Mouse (Mus musculus) left cerebral cortex, adult 18-20 months (tissue): Measurements from ENCODE around the gene 2700081O15Rik. TPM values are rescaled to one million over a fixed set of nuclear protein-coding genes. Genes with fewer than 3 reads are reported as not detected.

Experiments
- microRNA-seq, 2 experiments: library from miRNA; unstranded; fragments of <30 nt; microRNA quantifications; one replicate each; pipeline ENCODE4 v1.2.0; 2021
- total RNA-seq, 2 experiments: library from RNA; stranded (reverse); gene quantifications; 2 replicates each; pipeline ENCODE4 v1.2.3; 2021

The 2700081O15Rik gene
- total RNA-seq, 2 experiments from 2014 or later: 29.5 to 31.1 TPM

Small RNAs within 50 kb of the gene (microRNA-seq; reads per million reads assigned to microRNA genes)
- gene Mir6991: 0.85 to 1.2 reads per million in 2 experiments

Other genes starting within 250 kb of the 2700081O15Rik start
- gene Otub1, start 211.3 kb upstream of the 2700081O15Rik start, total RNA-seq: 100 to 1,000 TPM; 274 to 284 TPM
- gene Cox8a, start 200.0 kb upstream of the 2700081O15Rik start, total RNA-seq: 1,000 to 10,000 TPM in 1 of 2 experiments, 100 to 1,000 TPM in 1; 906 to 1,040 TPM
- 10 to 100 TPM; 27.7 to 29.8 TPM for gene Naa40, start 176.4 kb upstream of the 2700081O15Rik start, total RNA-seq
- 10 to 100 TPM; 17.6 to 17.7 TPM for gene Rcor2, start 150.3 kb upstream of the 2700081O15Rik start, total RNA-seq
- gene Mark2, start 75.8 kb upstream of the 2700081O15Rik start, total RNA-seq: 100 to 1,000 TPM; 123 to 139 TPM
- 10 to 100 TPM; 29.1 to 30.8 TPM for gene Spindoc, start 34.6 kb upstream of the 2700081O15Rik start, total RNA-seq
- 100 to 1,000 TPM; 828 to 858 TPM for gene Rtn3, start 65.7 kb downstream of the 2700081O15Rik start, total RNA-seq
- 10 to 100 TPM; 22.2 to 23.5 TPM for gene Atl3, start 76.4 kb downstream of the 2700081O15Rik start, total RNA-seq
- 10 to 100 TPM; 33.2 to 40.7 TPM for gene Pla2g16, start 139.8 kb downstream of the 2700081O15Rik start, total RNA-seq
- gene Lgals12, start 189.6 kb downstream of the 2700081O15Rik start, total RNA-seq: under 1 TPM; 0.77 to 0.91 TPM
- not detected for gene Hrasls5, start 194.9 kb downstream of the 2700081O15Rik start, total RNA-seq